Mouse (Mus musculus) hindbrain, embryonic 12.5 days (tissue): ENCODE data around the gene Lime1. TPM values are rescaled to one million over a fixed set of nuclear protein-coding genes. Genes with fewer than 3 reads are reported as not detected.

ENCODE experiments used
- polyA plus RNA-seq: library from polyadenylated mRNA; unstranded; fragments of >200 nt; fragmentation: Nextera tagmentation; extraction: Ambion mirVana; gene quantifications from 2 replicates; pipeline ENCODE4 v1.2.1, GENCODE M21; 2016

Lime1 gene
- polyA plus RNA-seq, 1 experiment from 2014 or later = 41.8 TPM

Other genes starting within 250 kb of the Lime1 start
- gene Kcnq2, start 244.8 kb upstream of the Lime1 start, polyA plus RNA-seq = 41.7 and 43.1 TPM in 2 replicates
- gene Eef1a2, start 223.1 kb upstream of the Lime1 start, polyA plus RNA-seq = 2.3 and 2.5 TPM in 2 replicates
- gene Ppdpf, start 192.8 kb upstream of the Lime1 start, polyA plus RNA-seq = 388 and 419 TPM in 2 replicates
- not detected in 2 replicates for gene Ptk6, start 177.3 kb upstream of the Lime1 start, polyA plus RNA-seq
- gene Srms, start 166.9 kb upstream of the Lime1 start, polyA plus RNA-seq = 0.08 TPM in 1 of 2 replicates, not detected in the other
- 0.15 TPM in 1 of 2 replicates, not detected in the other for gene Fndc11, start 160.1 kb upstream of the Lime1 start, polyA plus RNA-seq
- 0.81 and 0.87 TPM in 2 replicates for gene Helz2, start 138.1 kb upstream of the Lime1 start, polyA plus RNA-seq
- 21.9 and 22.5 TPM in 2 replicates for gene Gmeb2, start 92.0 kb upstream of the Lime1 start, polyA plus RNA-seq
- 502 and 505 TPM in 2 replicates for gene Stmn3, start 65.6 kb upstream of the Lime1 start, polyA plus RNA-seq
- 47.8 and 49.2 TPM in 2 replicates for gene Rtel1, start 60.3 kb upstream of the Lime1 start, polyA plus RNA-seq
- 71.7 and 74.7 TPM in 2 replicates for gene Zgpat, start 15.2 kb upstream of the Lime1 start, polyA plus RNA-seq
- gene Arfrp1, start 14.7 kb upstream of the Lime1 start, polyA plus RNA-seq = 68.5 and 76.6 TPM in 2 replicates
- 22.3 and 22.7 TPM in 2 replicates for gene Zbtb46, start 79.3 kb downstream of the Lime1 start, polyA plus RNA-seq
- gene Abhd16b, start 113.1 kb downstream of the Lime1 start, polyA plus RNA-seq = 0.12 TPM in 1 of 2 replicates, not detected in the other
- 120 and 121 TPM in 2 replicates for gene Tpd52l2, start 117.1 kb downstream of the Lime1 start, polyA plus RNA-seq
- 148 and 150 TPM in 2 replicates for gene Dnajc5, start 140.4 kb downstream of the Lime1 start, polyA plus RNA-seq
- gene Uckl1, start 204.8 kb downstream of the Lime1 start, polyA plus RNA-seq = 64.2 and 66.3 TPM in 2 replicates
- 72.0 and 72.4 TPM in 2 replicates for gene Prpf6, start 211.8 kb downstream of the Lime1 start, polyA plus RNA-seq
- gene Zfp512b, start 212.7 kb downstream of the Lime1 start, polyA plus RNA-seq = 91.0 and 97.7 TPM in 2 replicates
- gene Samd10, start 219.1 kb downstream of the Lime1 start, polyA plus RNA-seq = 97.4 and 101 TPM in 2 replicates